Mouse (Mus musculus) olfactory bulb, adult 2 months (tissue): Measurements from ENCODE around the gene Hnrnpll.
A peak's percentile ranks its signal among the peaks of the same experiment; 100 is the strongest.

Source experiments
- CTCF ChIP-seq: fragments of 200-500 bp; IDR thresholded peaks from 2 replicates; pipeline ENCODE4 v1.5.1; 2012; ENCODE audit warnings: low read depth, mild to moderate bottlenecking, low read length, moderate library complexity; ENCODE audit not compliant: insufficient read depth
- POLR2A ChIP-seq: fragments of 200-500 bp; IDR thresholded peaks from 2 replicates; pipeline ENCODE4 v1.6.1; 2012; ENCODE audit warnings: mild to moderate bottlenecking, low read depth, low read length, moderate library complexity; ENCODE audit not compliant: insufficient read depth

GRCm38 (mm10) chr17:80061783-80062619 is at the start of gene Hnrnpll:
- TF ChIP-seq CTCF (no peak), POLR2A (peak; percentile 85)
